Mouse (Mus musculus): ENCODE results near the gene Pcnt. TPM values are rescaled to one million over a fixed set of nuclear protein-coding genes. Genes with fewer than 3 reads are reported as not detected.
A peak's percentile ranks its signal among the peaks of the same experiment; 100 is the strongest.

Pcnt gene
- polyA plus RNA-seq, 1 experiment = 31.3 TPM

- no peak overlapping the region for H3K27ac ChIP-seq (ENCODE audit: insufficient read depth, low read length)
- H3K4me3 ChIP-seq (replicated peaks; ENCODE audit: insufficient read depth, low read depth, low read length) = no peak overlapping the region
- H3K4me1 ChIP-seq (ENCODE audit: control insufficient read depth, insufficient read depth, low read length) = no peaks in the 10 kb centered on the region
- no peak for TF ChIP-seq CTCF (IDR thresholded peaks at IDR 0.05; ENCODE audit: borderline replicate concordance, insufficient read depth, low read depth, low read length)
- TF ChIP-seq POLR2A (IDR thresholded peaks at IDR 0.05; ENCODE audit: borderline replicate concordance, insufficient read depth, low read length) = no peak
- H3K27me3 ChIP-seq (ENCODE audit: control insufficient read depth, insufficient read depth, low read length) = no peaks in the 10 kb centered on the region
- WGBS = 88% methylated on average over 12 of the region's 12 CpGs
- no peak for DNase-seq
Observed at GRCm38 (mm10) chr10:76354974-76355373, 87.6 kb downstream of the Pcnt start.

- Histone ChIP-seq H3K4me1 (ENCODE audit: control insufficient read depth, insufficient read depth, low read length) (no peaks in the 10 kb centered on the region), H3K27me3 (ENCODE audit: control insufficient read depth, insufficient read depth, low read length) (no peaks in the 10 kb centered on the region), H3K4me3 (replicated peaks; ENCODE audit: insufficient read depth, low read depth, low read length) (no peak overlapping the region), H3K27ac (ENCODE audit: insufficient read depth, low read length) (no peak overlapping the region)
- WGBS = 94% methylated on average over 12 of the region's 12 CpGs
- no peak for DNase-seq
- TF ChIP-seq CTCF (IDR thresholded peaks at IDR 0.05; ENCODE audit: borderline replicate concordance, insufficient read depth, low read depth, low read length) (no peak), POLR2A (IDR thresholded peaks at IDR 0.05; ENCODE audit: borderline replicate concordance, insufficient read depth, low read length) (no peak)
Observed at GRCm38 (mm10) chr10:76353986-76354385, 88.6 kb downstream of the Pcnt start.

- no peak overlapping the region for H3K27ac ChIP-seq (ENCODE audit: insufficient read depth, low read length)
- no peaks in the 10 kb centered on the region for H3K27me3 ChIP-seq (ENCODE audit: control insufficient read depth, insufficient read depth, low read length)
- WGBS = 81% methylated on average over 7 of the region's 7 CpGs
- DNase-seq = no peak
- TF ChIP-seq POLR2A (IDR thresholded peaks at IDR 0.05; ENCODE audit: borderline replicate concordance, insufficient read depth, low read length) = no peak
- TF ChIP-seq CTCF (IDR thresholded peaks at IDR 0.05; ENCODE audit: borderline replicate concordance, insufficient read depth, low read depth, low read length) = no peak
- H3K4me1 ChIP-seq (ENCODE audit: control insufficient read depth, insufficient read depth, low read length) = no peaks in the 10 kb centered on the region
- no peak overlapping the region for H3K4me3 ChIP-seq (replicated peaks; ENCODE audit: insufficient read depth, low read depth, low read length)
Observed at GRCm38 (mm10) chr10:76351953-76352352, 90.6 kb downstream of the Pcnt start.

GRCm38 (mm10) chr10:76346589-76346988 lies 96.0 kb downstream of the Pcnt start:
- DNase-seq = peak; percentile 32 to 55
- TF ChIP-seq CTCF (IDR thresholded peaks at IDR 0.05; ENCODE audit: borderline replicate concordance, insufficient read depth, low read depth, low read length) (peak; percentile 27; the same call in 1 of the 2 replicates), POLR2A (IDR thresholded peaks at IDR 0.05; ENCODE audit: borderline replicate concordance, insufficient read depth, low read length) (no peak)
- 13% methylated on average over 4 of the region's 4 CpGs for WGBS

GRCm38 (mm10) chr10:76346043-76346491 lies 96.5 kb downstream of the Pcnt start:
- DNase-seq = peak in 1 of 2 experiments; percentile 18
- H3K4me3 ChIP-seq (replicated peaks; ENCODE audit: insufficient read depth, low read depth, low read length) = peak overlapping the region; percentile 98
- no peak overlapping the region for H3K27ac ChIP-seq (ENCODE audit: insufficient read depth, low read length)
- no peak for TF ChIP-seq CTCF (IDR thresholded peaks at IDR 0.05; ENCODE audit: borderline replicate concordance, insufficient read depth, low read depth, low read length)
- WGBS = 9% methylated on average over 8 of the region's 8 CpGs
- H3K4me1 ChIP-seq (ENCODE audit: control insufficient read depth, insufficient read depth, low read length) = no peaks in the 10 kb centered on the region; the same call in 1 of the 2 replicates
- no peaks in the 10 kb centered on the region for H3K27me3 ChIP-seq (ENCODE audit: control insufficient read depth, insufficient read depth, low read length)

More at GRCm38 (mm10) chr10:76346589-76346988, 96.0 kb downstream of the Pcnt start:
- H3K4me3 ChIP-seq (replicated peaks; ENCODE audit: insufficient read depth, low read depth, low read length) = peak overlapping the region; percentile 98
- H3K27me3 ChIP-seq (ENCODE audit: control insufficient read depth, insufficient read depth, low read length) = no peaks in the 10 kb centered on the region
- H3K27ac ChIP-seq (ENCODE audit: insufficient read depth, low read length) = no peak overlapping the region
- H3K4me1 ChIP-seq (ENCODE audit: control insufficient read depth, insufficient read depth, low read length) = no peaks in the 10 kb centered on the region; the same call in 1 of the 2 replicates

- DNase-seq = no peak
- no peak for TF ChIP-seq POLR2A (IDR thresholded peaks at IDR 0.05; ENCODE audit: borderline replicate concordance, insufficient read depth, low read length)
- no peak for TF ChIP-seq CTCF (IDR thresholded peaks at IDR 0.05; ENCODE audit: borderline replicate concordance, insufficient read depth, low read depth, low read length)
- peak overlapping the region; percentile 73 for H3K27ac ChIP-seq (ENCODE audit: insufficient read depth, low read length)
- H3K4me1 ChIP-seq (ENCODE audit: control insufficient read depth, insufficient read depth, low read length) = no peaks in the 10 kb centered on the region; the same call in 1 of the 2 replicates
- no peaks in the 10 kb centered on the region for H3K27me3 ChIP-seq (ENCODE audit: control insufficient read depth, insufficient read depth, low read length)
- peak overlapping the region; percentile 98 for H3K4me3 ChIP-seq (replicated peaks; ENCODE audit: insufficient read depth, low read depth, low read length)
- WGBS = 3% methylated on average over 12 of the region's 12 CpGs
Observed at GRCm38 (mm10) chr10:76345540-76345902, 97.1 kb downstream of the Pcnt start.

- H3K4me1 ChIP-seq (ENCODE audit: control insufficient read depth, insufficient read depth, low read length) = no peaks in the 10 kb centered on the region; the same call in 1 of the 2 replicates
- H3K27ac ChIP-seq (ENCODE audit: insufficient read depth, low read length) = peak within 1 kb of the TSS; percentile 73
- H3K4me3 ChIP-seq (replicated peaks; ENCODE audit: insufficient read depth, low read depth, low read length) = peak within 1 kb of the TSS; percentile 98
- no peaks in the 10 kb centered on the region for H3K27me3 ChIP-seq (ENCODE audit: control insufficient read depth, insufficient read depth, low read length)
- peak; percentile 96 for DNase-seq
- TF ChIP-seq POLR2A (IDR thresholded peaks at IDR 0.05; ENCODE audit: borderline replicate concordance, insufficient read depth, low read length) (peak; percentile 71), CTCF (IDR thresholded peaks at IDR 0.05; ENCODE audit: borderline replicate concordance, insufficient read depth, low read depth, low read length) (no peak)
- WGBS = under 1% methylated on average over 84 of the region's 94 CpGs
Observed at GRCm38 (mm10) chr10:76344711-76345539, 97.7 kb downstream of the Pcnt start, which contains the start of gene Dip2a. Dip2a (minus strand) TSS chr10:76345291.

GRCm38 (mm10) chr10:76334350-76334749 lies 108.2 kb downstream of the Pcnt start:
- TF ChIP-seq CTCF (IDR thresholded peaks at IDR 0.05; ENCODE audit: borderline replicate concordance, insufficient read depth, low read depth, low read length) (no peak), POLR2A (IDR thresholded peaks at IDR 0.05; ENCODE audit: borderline replicate concordance, insufficient read depth, low read length) (no peak)
- peak; percentile 35 to 54 for DNase-seq
- WGBS = 2% methylated on average over 4 of the region's 4 CpGs
- Histone ChIP-seq H3K27ac (ENCODE audit: insufficient read depth, low read length) (no peak overlapping the region), H3K4me1 (ENCODE audit: control insufficient read depth, insufficient read depth, low read length) (peaks cover 12% of the 10 kb centered on the region), H3K27me3 (ENCODE audit: control insufficient read depth, insufficient read depth, low read length) (no peaks in the 10 kb centered on the region), H3K4me3 (replicated peaks; ENCODE audit: insufficient read depth, low read depth, low read length) (no peak overlapping the region)
